Mouse (Mus musculus) lung, postnatal 0 days (tissue): ENCODE data around the gene Pxt1. TPM values are rescaled to one million over a fixed set of nuclear protein-coding genes. Genes with fewer than 3 reads are reported as not detected.

Source experiments
- ATAC-seq: fragments of 200-750 bp; cut with Nextera tagmentation; 2 replicates; pipeline ENCODE4 v1.8.0; 2017; ENCODE audit warnings: moderate library complexity
- DNase-seq: peaks from one replicate; pipeline ENCODE4 v3.0.0-alpha.2; 2016; ENCODE audit warnings: low spot score
- H3K27ac ChIP-seq: fragments of 300-500 bp; sonication (generic); 2 replicates; pipeline ENCODE4 v1.5.1; 2014; ENCODE audit warnings: antibody characterized with exemption, mild to moderate bottlenecking, low read length, mixed read lengths
- H3K27me3 ChIP-seq: fragments of 300-500 bp; sonication (generic); replicated peaks from 2 replicates; pipeline ENCODE4 v1.6.1; 2014; ENCODE audit warnings: low read length, mixed read lengths; ENCODE audit not compliant: insufficient read depth
- H3K36me3 ChIP-seq: fragments of 300-500 bp; sonication (generic); 2 replicates; pipeline ENCODE4 v1.6.1; 2014; ENCODE audit warnings: low read length, mixed read lengths; ENCODE audit not compliant: insufficient read depth
- H3K4me1 ChIP-seq: fragments of 300-500 bp; sonication (generic); 2 replicates; pipeline ENCODE4 v1.6.1; 2014; ENCODE audit warnings: antibody characterized with exemption, low read depth, low read length, mixed read lengths; ENCODE audit not compliant: insufficient read depth
- H3K4me2 ChIP-seq: fragments of 300-500 bp; sonication (generic); replicated peaks from 2 replicates; pipeline ENCODE4 v1.6.1; 2014; ENCODE audit warnings: low read depth, mild to moderate bottlenecking, low read length, moderate library complexity, mixed read lengths
- H3K4me3 ChIP-seq: fragments of 300-500 bp; sonication (generic); 2 replicates; pipeline ENCODE4 v1.5.1; 2014; ENCODE audit warnings: low read depth, low read length
- H3K9ac ChIP-seq: fragments of 300-500 bp; sonication (generic); replicated peaks from 2 replicates; pipeline ENCODE4 v1.6.1; 2014; ENCODE audit warnings: low read depth, mild to moderate bottlenecking
- H3K9me3 ChIP-seq: fragments of 300-500 bp; sonication (generic); 2 replicates; pipeline ENCODE4 v1.6.1; 2016; ENCODE audit warnings: low read length, mixed read lengths
- CTCF ChIP-seq: IDR thresholded peaks from 2 replicates; pipeline ENCODE4 v1.5.1; 2016; ENCODE audit warnings: antibody characterized with exemption, mild to moderate bottlenecking
- EP300 ChIP-seq: IDR thresholded peaks from 2 replicates; pipeline ENCODE4 v1.6.1; 2016; ENCODE audit warnings: antibody characterized with exemption, mild to moderate bottlenecking, control low read depth
- WGBS: fragments of 180-500 bp; shearing (Covaris S2); extraction: QIAGEN DNeasy Blood & Tissue Kit; methylation state at CpG from one replicate; pipeline ENCODE4 v1.1.7; 2014; 5-methylcytosine and 5-hydroxymethylcytosine counted together
- polyA plus RNA-seq: library from polyadenylated mRNA; unstranded; fragments of >200 nt; fragmentation: Nextera tagmentation; extraction: Ambion mirVana; gene quantifications from 2 replicates; pipeline ENCODE4 v1.2.1, GENCODE M21; 2015

The Pxt1 gene
- polyA plus RNA-seq, 1 experiment from 2014 or later, result 0.12 TPM

DNA sequence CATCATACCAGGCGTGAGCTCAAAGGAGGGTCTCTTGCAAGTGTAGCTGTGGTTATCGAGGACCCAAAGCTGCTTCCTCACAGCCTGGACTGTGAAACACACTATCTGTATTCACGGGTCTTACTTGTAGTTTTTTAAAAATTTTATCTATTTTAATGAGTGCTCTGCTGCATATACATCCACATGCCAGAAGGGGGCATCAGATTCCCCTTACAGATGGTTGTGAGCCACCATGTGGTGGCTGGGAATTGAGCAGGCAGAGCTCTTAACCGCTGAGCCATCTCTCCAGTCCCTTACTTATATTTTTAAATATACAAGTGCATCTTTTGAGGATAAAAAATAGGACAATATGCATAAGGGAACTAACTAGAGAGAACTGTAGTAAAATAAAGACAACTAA lies 44.1 kb upstream of the Pxt1 start:
- DNase-seq (peak; percentile 72), ATAC-seq (no peak)
- H3K9ac ChIP-seq, result no peak overlapping the region
- H3K4me1 ChIP-seq, result peaks cover 10% of the 10 kb centered on the region
- no peak overlapping the region for H3K4me3 ChIP-seq
- TF ChIP-seq EP300, result no peak
- peak; percentile 90 for TF ChIP-seq CTCF
- no peaks in the 10 kb centered on the region for H3K27me3 ChIP-seq
- H3K9me3 ChIP-seq, result no peaks in the 10 kb centered on the region
- H3K27ac ChIP-seq, result no peak overlapping the region
- peaks cover 36% of the 10 kb centered on the region for H3K36me3 ChIP-seq
- no peak overlapping the region for H3K4me2 ChIP-seq
- WGBS, result 61% methylated on average over 4 of the region's 4 CpGs

DNA sequence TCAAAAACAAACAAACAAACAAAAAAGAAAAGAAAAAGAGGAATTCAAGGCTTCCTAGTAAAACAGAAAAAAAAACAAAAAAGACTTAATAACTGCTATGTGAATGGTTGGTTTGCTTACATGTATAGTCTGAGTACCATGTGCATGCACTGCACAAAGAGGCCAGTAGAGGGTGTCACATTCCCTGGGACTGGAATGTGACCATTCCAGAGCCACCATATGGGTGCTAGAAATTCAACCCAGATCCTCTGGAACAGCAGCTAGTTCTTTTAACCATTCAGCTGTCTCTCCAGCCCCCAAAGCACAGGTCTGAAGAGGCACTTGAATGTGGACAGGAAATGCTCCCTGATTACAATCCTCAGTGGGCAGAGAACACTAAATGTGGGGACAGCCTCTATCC lies 43.2 kb upstream of the Pxt1 start:
- Histone ChIP-seq H3K9me3 (no peaks in the 10 kb centered on the region), H3K4me1 (peaks cover 5% of the 10 kb centered on the region), H3K9ac (no peak overlapping the region), H3K27ac (no peak overlapping the region), H3K4me3 (no peak overlapping the region), H3K36me3 (peaks cover 41% of the 10 kb centered on the region), H3K4me2 (no peak overlapping the region), H3K27me3 (no peaks in the 10 kb centered on the region)
- ATAC-seq (no peak), DNase-seq (peak; percentile 20)
- no peak for TF ChIP-seq EP300
- TF ChIP-seq CTCF, result peak; percentile 69

DNA sequence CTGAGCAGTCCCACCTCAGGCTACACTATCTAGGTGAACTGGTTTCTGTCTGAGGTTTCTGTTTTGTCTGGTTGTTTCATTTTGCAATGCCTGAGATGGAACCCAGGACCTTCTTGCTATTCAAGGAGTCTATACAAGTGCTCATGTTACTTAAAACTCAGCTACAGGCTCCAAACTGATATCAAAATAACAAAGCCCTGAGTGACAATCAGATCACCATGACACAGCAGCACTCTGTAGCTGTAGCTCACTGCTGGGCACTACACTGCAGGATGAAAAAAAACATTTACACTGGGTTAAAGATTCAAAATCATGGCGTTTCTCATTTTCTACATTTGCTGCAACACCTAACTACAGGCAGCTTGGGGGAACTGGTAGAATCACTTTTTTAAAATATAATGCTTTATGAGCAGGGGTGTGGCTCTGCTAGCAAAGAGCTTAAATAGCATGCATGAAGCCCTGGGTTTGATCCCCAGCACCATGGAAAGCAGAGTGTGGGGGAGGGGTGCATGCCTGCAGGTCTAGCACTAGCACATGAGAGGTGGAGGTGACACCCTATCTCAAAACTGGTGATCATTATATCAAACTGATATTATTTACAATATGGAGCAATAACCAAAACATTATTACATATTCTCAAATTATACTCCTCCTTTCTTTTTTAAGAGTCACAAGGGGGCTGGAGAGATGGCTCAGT lies 41.2 kb upstream of the Pxt1 start:
- no peaks in the 10 kb centered on the region for H3K27me3 ChIP-seq
- 89% methylated on average over 1 of the region's 1 CpGs for WGBS
- no peak for DNase-seq
- ATAC-seq, result no peak
- TF ChIP-seq CTCF (no peak), EP300 (no peak)
- H3K4me2 ChIP-seq, result no peak overlapping the region
- no peak overlapping the region for H3K27ac ChIP-seq
- H3K4me3 ChIP-seq, result no peak overlapping the region
- no peaks in the 10 kb centered on the region for H3K9me3 ChIP-seq
- H3K9ac ChIP-seq, result no peak overlapping the region
- H3K36me3 ChIP-seq, result peaks cover 46% of the 10 kb centered on the region
- no peaks in the 10 kb centered on the region for H3K4me1 ChIP-seq

DNA sequence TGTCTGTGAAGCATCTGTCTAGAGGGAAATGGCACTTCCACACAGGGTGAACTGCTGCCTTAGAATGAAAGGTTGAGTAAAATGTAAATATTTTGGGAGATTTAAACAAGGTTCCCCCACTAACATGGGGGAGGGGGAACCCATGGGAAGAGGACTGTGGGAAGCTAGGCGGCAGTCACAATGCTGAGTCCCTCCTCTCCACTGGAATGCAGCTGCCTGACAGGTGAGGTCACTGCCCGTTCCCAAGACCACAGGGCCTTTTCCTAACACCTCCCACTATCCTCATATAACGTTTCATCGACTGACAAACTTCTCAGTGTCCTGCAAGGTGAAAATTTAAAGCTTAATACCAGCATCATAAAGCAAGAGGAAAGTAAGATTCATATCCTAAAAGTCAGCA lies 39.0 kb upstream of the Pxt1 start:
- H3K9me3 ChIP-seq, result no peaks in the 10 kb centered on the region
- TF ChIP-seq EP300, result no peak
- TF ChIP-seq CTCF, result no peak
- H3K4me2 ChIP-seq, result no peak overlapping the region
- H3K36me3 ChIP-seq, result peaks cover 52% of the 10 kb centered on the region
- H3K4me1 ChIP-seq, result no peaks in the 10 kb centered on the region
- H3K27me3 ChIP-seq, result no peaks in the 10 kb centered on the region
- H3K27ac ChIP-seq, result no peak overlapping the region
- DNase-seq (peak; percentile 45), ATAC-seq (peak; percentile 62; the same call in 1 of the 2 replicates)
- H3K4me3 ChIP-seq, result no peak overlapping the region
- no peak overlapping the region for H3K9ac ChIP-seq
- 20% methylated on average over 4 of the region's 4 CpGs for WGBS

DNA sequence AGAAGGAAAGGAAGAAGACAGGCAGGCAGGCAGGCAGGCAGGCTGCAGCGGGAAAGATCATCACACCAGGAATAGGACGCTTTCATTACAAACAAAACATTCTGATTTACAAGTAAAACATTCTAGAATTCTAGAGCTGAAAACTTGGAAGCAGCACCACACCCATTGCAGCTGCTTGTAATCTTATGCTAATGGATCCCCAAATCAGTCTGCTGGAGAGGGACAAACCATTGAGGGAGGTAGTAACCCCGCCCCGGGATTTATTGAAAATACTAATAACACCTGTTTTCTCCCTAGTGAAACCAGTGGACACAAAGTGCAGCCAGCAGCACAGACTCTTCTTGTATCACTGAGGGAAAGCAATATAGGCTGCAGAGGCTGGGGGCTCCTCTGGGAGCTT lies 37.4 kb upstream of the Pxt1 start:
- peaks cover 47% of the 10 kb centered on the region for H3K36me3 ChIP-seq
- no peaks in the 10 kb centered on the region for H3K27me3 ChIP-seq
- H3K4me3 ChIP-seq, result no peak overlapping the region
- no peaks in the 10 kb centered on the region for H3K4me1 ChIP-seq
- no peak for TF ChIP-seq EP300
- no peak for TF ChIP-seq CTCF
- no peaks in the 10 kb centered on the region for H3K9me3 ChIP-seq
- ATAC-seq (no peak), DNase-seq (no peak)
- no peak overlapping the region for H3K27ac ChIP-seq
- no peak overlapping the region for H3K9ac ChIP-seq
- H3K4me2 ChIP-seq, result no peak overlapping the region
- WGBS, result 86% methylated on average over 4 of the region's 4 CpGs

DNA sequence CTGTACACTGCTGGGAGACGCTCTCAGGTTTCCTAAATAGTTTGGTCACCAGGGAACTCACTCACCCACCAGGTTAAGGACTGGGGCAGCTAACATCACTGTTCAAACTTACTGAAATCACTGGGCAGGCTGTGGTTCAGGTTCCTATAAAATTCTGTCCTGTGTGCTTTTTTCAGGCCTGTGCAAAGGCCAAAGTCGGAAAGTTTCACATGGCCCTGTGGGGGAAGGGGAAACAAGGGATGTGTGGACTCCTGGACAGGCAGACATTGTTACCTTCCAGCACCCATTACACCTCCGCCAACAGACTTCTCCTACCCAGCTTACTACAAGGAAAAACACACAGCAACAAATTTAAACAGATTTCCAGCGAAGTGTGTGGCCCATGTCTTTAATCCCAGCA lies 35.5 kb upstream of the Pxt1 start:
- Histone ChIP-seq H3K4me3 (no peak overlapping the region), H3K4me1 (no peaks in the 10 kb centered on the region), H3K9ac (no peak overlapping the region), H3K9me3 (no peaks in the 10 kb centered on the region), H3K4me2 (no peak overlapping the region), H3K27me3 (no peaks in the 10 kb centered on the region), H3K27ac (no peak overlapping the region), H3K36me3 (peaks cover 51% of the 10 kb centered on the region)
- no peak for TF ChIP-seq CTCF
- TF ChIP-seq EP300, result no peak
- DNase-seq (no peak), ATAC-seq (no peak)
- WGBS, result 90% methylated on average over 4 of the region's 4 CpGs

DNA sequence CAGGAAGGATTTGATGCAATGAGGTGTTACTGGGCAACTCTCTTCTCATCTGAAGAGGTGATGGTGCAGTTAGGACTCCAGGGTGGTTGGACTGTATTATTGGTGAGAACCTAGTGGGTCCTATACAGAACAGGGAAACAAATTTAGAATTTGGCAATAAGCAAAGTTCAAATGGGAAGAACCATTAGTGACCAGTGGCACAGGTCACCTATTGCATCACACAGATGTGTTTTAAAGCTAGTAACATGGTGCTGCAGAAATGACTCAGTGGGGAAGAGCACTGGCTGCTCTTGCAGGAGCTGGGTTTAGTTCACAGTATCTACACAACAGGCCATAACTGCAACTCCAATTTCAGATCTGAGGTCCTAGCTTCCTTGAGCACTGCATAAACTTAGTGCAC lies 26.5 kb upstream of the Pxt1 start:
- Histone ChIP-seq H3K9ac (no peak overlapping the region), H3K9me3 (no peaks in the 10 kb centered on the region)

More for the DNA sequence above, 26.5 kb upstream of the Pxt1 start:
- ATAC-seq, result no peak
- Histone ChIP-seq H3K4me1 (no peaks in the 10 kb centered on the region), H3K27me3 (no peaks in the 10 kb centered on the region), H3K27ac (no peak overlapping the region), H3K36me3 (peaks cover 51% of the 10 kb centered on the region), H3K4me3 (no peak overlapping the region), H3K4me2 (no peak overlapping the region)
- DNase-seq, result no peak
- TF ChIP-seq EP300 (no peak), CTCF (no peak)
